Mouse (Mus musculus) MEL (cell line): Measurements from ENCODE around the gene Spo11. TPM values are rescaled to one million over a fixed set of nuclear protein-coding genes. Genes with fewer than 3 reads are reported as not detected.

Experiments used
- DNase-seq: peaks from one replicate; pipeline ENCODE4 v3.0.0; 2011; ENCODE audit warnings: low read depth, low spot score
- H3K27ac ChIP-seq: 2 replicates; pipeline ENCODE4 v1.5.1; 2012; ENCODE audit warnings: low read depth, mild to moderate bottlenecking, control low read depth, low read length, moderate library complexity; ENCODE audit not compliant: control insufficient read depth
- H3K27me3 ChIP-seq, 2 experiments: fragments of 150-350 bp in 1 of 2; sonication (generic) in 1 of 2; 2 replicates each; pipeline ENCODE4 v1.6.1; 2012; ENCODE audit warnings: low read length in 2 of 2, mild to moderate bottlenecking in 2 of 2, improper control_type of control experiment in 1 of 2, moderate library complexity in 1 of 2; ENCODE audit not compliant: insufficient read depth in 2 of 2, control insufficient read depth in 1 of 2
- H3K36me3 ChIP-seq, 2 experiments: 2 replicates each; pipeline ENCODE4 v1.6.1; 2012 to 2014; ENCODE audit warnings: low read length in 2 of 2, improper control_type of control experiment in 1 of 2, inconsistent platforms in 1 of 2, mild to moderate bottlenecking in 1 of 2; ENCODE audit not compliant: insufficient read depth in 2 of 2, control insufficient read depth in 1 of 2
- H3K4me1 ChIP-seq, 2 experiments: fragments of 150-350 bp in 1 of 2; sonication (generic) in 1 of 2; 2 replicates each; pipeline ENCODE4 v1.6.1; 2012; ENCODE audit warnings: low read length in 2 of 2, improper control_type of control experiment in 1 of 2, mild to moderate bottlenecking in 1 of 2; ENCODE audit not compliant: insufficient read depth in 2 of 2, control insufficient read depth in 1 of 2
- H3K4me3 ChIP-seq, 2 experiments: fragments of 150-350 bp in 1 of 2; sonication (generic) in 1 of 2; 2 replicates each; pipeline ENCODE4 v1.5.1; 2012; ENCODE audit warnings: low read depth in 2 of 2, low read length in 2 of 2, mild to moderate bottlenecking in 2 of 2, moderate library complexity in 2 of 2, control low read depth in 1 of 2, improper control_type of control experiment in 1 of 2; ENCODE audit not compliant: control insufficient read depth in 1 of 2, insufficient read depth in 1 of 2
- H3K79me2 ChIP-seq: 2 replicates; pipeline ENCODE4 v1.6.1; 2012; ENCODE audit warnings: mild to moderate bottlenecking, low read length, moderate library complexity; ENCODE audit not compliant: control insufficient read depth, poor library complexity, insufficient read depth
- H3K9ac ChIP-seq: 2 replicates; pipeline ENCODE4 v1.6.1; 2012; ENCODE audit warnings: low read depth, mild to moderate bottlenecking, control low read depth, low read length, moderate library complexity; ENCODE audit not compliant: control insufficient read depth, poor library complexity, severe bottlenecking
- H3K9me3 ChIP-seq: fragments of 150-350 bp; sonication (generic); replicated peaks from 2 replicates; pipeline ENCODE4 v1.6.1; 2012; ENCODE audit warnings: mild to moderate bottlenecking, low read length, improper control_type of control experiment, moderate library complexity; ENCODE audit not compliant: insufficient read depth
- BHLHE40 ChIP-seq: IDR thresholded peaks from 2 replicates; pipeline ENCODE4 v1.6.1; 2012; ENCODE audit warnings: low read depth, mild to moderate bottlenecking, inconsistent platforms, low read length, improper control_type of control experiment, borderline replicate concordance
- CHD2 ChIP-seq: IDR thresholded peaks from 2 replicates; pipeline ENCODE4 v1.6.1; 2011; ENCODE audit warnings: low read length, improper control_type of control experiment
- E2F4 ChIP-seq: IDR thresholded peaks from 2 replicates; pipeline ENCODE4 v1.6.1; 2011; ENCODE audit warnings: low read depth, low read length, improper control_type of control experiment, borderline replicate concordance
- ELF1 ChIP-seq: IDR thresholded peaks from 2 replicates; pipeline ENCODE4 v1.6.1; 2014; ENCODE audit warnings: low read depth, mild to moderate bottlenecking, inconsistent platforms, low read length, improper control_type of control experiment, moderate library complexity
- EP300 ChIP-seq, 2 experiments: IDR thresholded peaks; 2 replicates each; pipeline ENCODE4 v1.6.1; 2011; ENCODE audit warnings: improper control_type of control experiment in 2 of 2, low read length in 2 of 2, low read depth in 1 of 2, mild to moderate bottlenecking in 1 of 2
- ETS1 ChIP-seq: IDR thresholded peaks from 2 replicates; pipeline ENCODE4 v1.6.1; 2012; ENCODE audit warnings: low read depth, mild to moderate bottlenecking, inconsistent platforms, low read length, improper control_type of control experiment, moderate library complexity
- GABPA ChIP-seq: IDR thresholded peaks from 2 replicates; pipeline ENCODE4 v1.6.1; 2012; ENCODE audit warnings: low read depth, mild to moderate bottlenecking, inconsistent platforms, low read length, improper control_type of control experiment, moderate library complexity
- GATA1 ChIP-seq: IDR thresholded peaks from 2 replicates; pipeline ENCODE4 v1.6.1; 2011; ENCODE audit warnings: low read depth, low read length, improper control_type of control experiment
- JUND ChIP-seq: IDR thresholded peaks from 2 replicates; pipeline ENCODE4 v1.6.1; 2011; ENCODE audit warnings: low read depth, mild to moderate bottlenecking, improper control_type of control experiment, low read length
- KAT2A ChIP-seq: conservative IDR thresholded peaks from 2 replicates; pipeline ENCODE4 v1.6.1; 2012; ENCODE audit warnings: low read depth, low read length, improper control_type of control experiment, inconsistent platforms
- MAFK ChIP-seq: IDR thresholded peaks from 2 replicates; pipeline ENCODE4 v1.6.1; 2011; ENCODE audit warnings: low read depth, mild to moderate bottlenecking, low read length, improper control_type of control experiment, borderline replicate concordance
- MAX ChIP-seq: IDR thresholded peaks from 2 replicates; pipeline ENCODE4 v1.6.1; 2011; ENCODE audit warnings: low read length, improper control_type of control experiment
- MAZ ChIP-seq: IDR thresholded peaks from 2 replicates; pipeline ENCODE4 v1.6.1; 2012; ENCODE audit warnings: low read depth, mild to moderate bottlenecking, inconsistent platforms, low read length, improper control_type of control experiment
- MEF2A ChIP-seq: IDR thresholded peaks from 2 replicates; pipeline ENCODE4 v1.6.1; 2014; ENCODE audit warnings: low read depth, mild to moderate bottlenecking, inconsistent platforms, low read length, improper control_type of control experiment; ENCODE audit not compliant: poor library complexity, insufficient replicate concordance, severe bottlenecking; ENCODE audit errors: extremely low read depth
- MYC ChIP-seq: IDR thresholded peaks from 2 replicates; pipeline ENCODE4 v1.6.1; 2011; ENCODE audit warnings: low read depth, mild to moderate bottlenecking, low read length, improper control_type of control experiment, moderate library complexity
- NELFE ChIP-seq: IDR thresholded peaks from 2 replicates; pipeline ENCODE4 v1.6.1; 2011; ENCODE audit warnings: low read depth, low read length, improper control_type of control experiment
- NRF1 ChIP-seq: IDR thresholded peaks from 2 replicates; pipeline ENCODE4 v1.6.1; 2014; ENCODE audit warnings: low read depth, mild to moderate bottlenecking, inconsistent platforms, low read length, improper control_type of control experiment, moderate library complexity; ENCODE audit not compliant: poor library complexity, insufficient read depth, severe bottlenecking
- RAD21 ChIP-seq: IDR thresholded peaks from 2 replicates; pipeline ENCODE4 v1.6.1; 2011; ENCODE audit warnings: mild to moderate bottlenecking, low read depth, low read length, improper control_type of control experiment
- SIN3A ChIP-seq: IDR thresholded peaks from 2 replicates; pipeline ENCODE4 v1.6.1; 2012; ENCODE audit warnings: low read length, improper control_type of control experiment, inconsistent platforms
- TBP ChIP-seq: IDR thresholded peaks from 2 replicates; pipeline ENCODE4 v1.8.0; 2011; ENCODE audit warnings: low read depth, low read length, improper control_type of control experiment
- UBTF ChIP-seq: IDR thresholded peaks from 2 replicates; pipeline ENCODE4 v1.6.1; 2012; ENCODE audit warnings: low read depth, mild to moderate bottlenecking, inconsistent platforms, low read length, improper control_type of control experiment, moderate library complexity, borderline replicate concordance; ENCODE audit not compliant: insufficient read depth
- USF1 ChIP-seq: IDR thresholded peaks from 2 replicates; pipeline ENCODE4 v1.6.1; 2014; ENCODE audit warnings: low read depth, mild to moderate bottlenecking, inconsistent platforms, low read length, improper control_type of control experiment, moderate library complexity
- USF2 ChIP-seq, 2 experiments: IDR thresholded peaks; 2 replicates each; pipeline ENCODE4 v1.6.1; 2011 to 2012; ENCODE audit warnings: improper control_type of control experiment in 2 of 2, low read length in 2 of 2, borderline replicate concordance in 1 of 2, inconsistent platforms in 1 of 2, low read depth in 1 of 2, mild to moderate bottlenecking in 1 of 2; ENCODE audit not compliant: insufficient read depth in 1 of 2
- polyA plus RNA-seq, 2 experiments: library from polyadenylated mRNA; stranded (reverse) in 1 of 2; unstranded in 1 of 2; fragments of >175 nt in 1 of 2; fragments of >200 nt in 1 of 2; gene quantifications; 2 replicates each; pipeline versions ENCODE4 v1.2.1 to v1.2.4; 2012; ENCODE audit warnings: low replicate concordance in 2 of 2, low read depth in 1 of 2; ENCODE audit not compliant: insufficient read length in 2 of 2, insufficient read depth in 1 of 2, missing spikeins in 1 of 2
- total RNA-seq: library from RNA; depleted of rRNA; stranded (reverse); fragments of 300-350 nt; gene quantifications from 2 replicates; pipeline ENCODE4 v1.2.3, GENCODE M21; 2012

Spo11 gene
- total and polyA plus RNA-seq, 3 experiments, result not detected

DNA sequence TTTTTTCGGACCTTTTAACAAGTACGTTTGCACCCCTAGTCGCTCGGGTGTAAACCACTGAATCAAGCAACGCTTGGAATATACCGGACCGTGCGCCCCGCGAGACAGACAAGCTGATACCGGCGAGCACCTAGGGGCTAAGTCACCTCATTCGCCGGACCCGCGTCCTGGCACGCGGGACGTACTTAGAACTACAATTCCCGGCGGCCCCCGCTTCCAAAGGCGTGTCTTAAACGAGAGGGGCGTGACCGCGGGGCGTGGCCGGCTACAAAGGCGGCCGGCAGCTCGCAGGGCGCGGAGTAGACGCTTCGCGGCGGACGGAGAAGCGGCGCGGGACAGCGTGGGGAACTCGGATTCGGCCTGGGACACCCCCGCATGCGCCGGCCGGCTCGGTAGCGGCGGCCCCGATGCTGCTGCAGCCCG is 44.1 kb downstream of the Spo11 start (continued):
- TF ChIP-seq BHLHE40, result peak; percentile 66
- TF ChIP-seq ETS1, result no peak; the same call in 1 of the 2 replicates
- TF ChIP-seq UBTF, result no peak
- no peak for TF ChIP-seq GABPA
- no peak for TF ChIP-seq MAFK
- no peak for TF ChIP-seq MAZ
- TF ChIP-seq RAD21, result no peak
- no peak for TF ChIP-seq USF2 (IDR thresholded peaks at IDR 0.05; ENCODE audit: borderline replicate concordance in 1 of 2, insufficient read depth in 1 of 2, low read depth in 1 of 2, low read length in 2 of 2)
- TF ChIP-seq NELFE, result peak; percentile 97
- no peak; the same call in 1 of the 2 replicates for TF ChIP-seq KAT2A
- TF ChIP-seq MEF2A, result no peak
- TF ChIP-seq, all 39 proteins: peak for 16

DNA sequence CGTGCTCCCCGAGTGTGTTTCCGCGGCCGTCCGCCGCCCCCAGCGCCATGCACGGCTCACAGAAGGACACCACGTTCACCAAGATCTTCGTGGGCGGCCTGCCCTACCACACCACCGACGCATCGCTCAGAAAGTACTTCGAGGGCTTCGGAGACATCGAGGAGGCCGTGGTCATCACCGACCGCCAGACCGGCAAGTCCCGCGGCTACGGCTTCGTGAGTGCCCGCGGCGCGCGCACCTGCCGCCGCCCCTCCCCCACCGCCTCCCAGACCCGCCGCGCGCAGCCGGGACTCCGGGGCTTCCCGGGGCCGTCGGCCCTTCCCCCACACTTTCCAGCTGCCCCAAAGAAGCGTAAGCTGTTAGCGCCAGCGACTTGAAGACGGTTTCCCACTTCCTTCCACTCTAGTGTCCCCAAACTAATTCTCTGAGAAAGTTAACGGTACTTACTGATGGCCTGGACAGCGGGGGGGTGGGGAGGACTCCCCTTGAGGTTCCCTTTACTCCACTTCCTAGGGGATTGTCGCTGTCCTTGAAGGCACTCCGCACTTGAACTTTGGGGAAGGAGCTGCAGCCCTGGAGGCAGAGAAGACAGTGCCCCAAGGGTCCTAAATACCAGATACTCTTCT is 44.7 kb downstream of the Spo11 start:
- peaks cover 5 to 43% of the 10 kb centered on the region in 2 experiments; a peak in 3 of 4 replicates for H3K36me3 ChIP-seq
- peaks cover 50% of the 10 kb centered on the region for H3K79me2 ChIP-seq
- peak; percentile 70 for DNase-seq

DNA sequence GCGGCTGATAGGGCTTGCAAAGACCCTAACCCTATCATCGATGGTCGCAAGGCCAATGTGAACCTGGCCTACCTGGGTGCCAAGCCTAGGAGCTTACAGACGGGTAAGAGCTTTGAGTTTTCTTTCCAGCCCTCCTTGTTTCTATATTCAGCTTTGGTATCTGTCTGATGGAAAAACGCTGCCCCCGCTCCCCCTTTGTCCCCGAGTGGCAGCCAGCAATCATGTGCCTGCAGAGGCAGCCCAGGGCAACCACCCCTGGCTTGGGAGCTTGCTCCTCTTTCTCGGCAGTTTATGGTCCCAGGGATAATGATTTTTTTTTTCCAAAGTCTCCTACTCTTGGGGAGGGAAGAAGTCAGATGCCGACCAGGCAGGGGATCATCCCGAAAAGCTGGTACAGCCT is 45.3 kb downstream of the Spo11 start:
- Histone ChIP-seq H3K9ac (peak overlapping the region; percentile 80), H3K36me3 (peaks cover 5 to 40% of the 10 kb centered on the region in 2 experiments; a peak in 3 of 4 replicates), H3K9me3 (no peaks in the 10 kb centered on the region), H3K4me1 (peaks cover 13 to 58% of the 10 kb centered on the region in 2 experiments), H3K4me3 (peak overlapping the region; percentile 82 to 99), H3K27ac (no peak overlapping the region), H3K27me3 (no peaks in the 10 kb centered on the region)
- no peak for DNase-seq
- TF ChIP-seq USF1 (peak; percentile 18; the same call in 1 of the 2 replicates), GABPA (no peak), MAX (0 out of 2 replicates have a peak, but pooled peaks have one; percentile 14), GATA1 (no peak)
- TF ChIP-seq, all 39 proteins: peak for 2
- peaks cover 54% of the 10 kb centered on the region for H3K79me2 ChIP-seq

More for the DNA sequence above, 44.7 kb downstream of the Spo11 start:
- H3K27ac ChIP-seq, result peak overlapping the region; percentile 24
- H3K9ac ChIP-seq, result peak overlapping the region; percentile 80
- peak overlapping the region; percentile 82 to 99 for H3K4me3 ChIP-seq
- peaks cover 13 to 58% of the 10 kb centered on the region in 2 experiments for H3K4me1 ChIP-seq
- H3K9me3 ChIP-seq, result no peaks in the 10 kb centered on the region
- TF ChIP-seq EP300 (IDR thresholded peaks at IDR 0.05; ENCODE audit: low read depth in 1 of 2, low read length in 2 of 2) (0 out of 4 replicates have a peak, but pooled peaks of 1 of the 2 experiments have one; percentile 12), ELF1 (no peak), MYC (0 out of 2 replicates have a peak, but pooled peaks have one; percentile 28), GABPA (no peak), UBTF (0 out of 2 replicates have a peak, but pooled peaks have one; percentile 25), SIN3A (peak; percentile 72), CHD2 (peak; percentile 73), TBP (peak; percentile 0; the same call in 1 of the 2 replicates), JUND (no peak), NRF1 (0 out of 2 replicates have a peak, but pooled peaks have one; percentile 27), E2F4 (0 out of 2 replicates have a peak, but pooled peaks have one; percentile 36), KAT2A (no peak)
- H3K27me3 ChIP-seq, result no peaks in the 10 kb centered on the region
